Mouse (Mus musculus) intestine, embryonic 14.5 days (tissue): ENCODE measurements around the gene Gpc5. TPM values are rescaled to one million over a fixed set of nuclear protein-coding genes. Genes with fewer than 3 reads are reported as not detected.

Source experiments
- ATAC-seq: fragments of 200-750 bp; cut with Nextera tagmentation; replicated peaks from 2 replicates; pipeline ENCODE4 v1.8.0; 2017; ENCODE audit warnings: low read depth, moderate number of reproducible peaks, moderate TSS enrichment, moderate library complexity; ENCODE audit not compliant: low FRiP score, low TSS enrichment
- DNase-seq: peaks from one replicate; pipeline ENCODE4 v3.0.0-alpha.2; 2018; ENCODE audit warnings: low spot score
- H3K27ac ChIP-seq: fragments of 300-500 bp; sonication (generic); 2 replicates; pipeline ENCODE4 v1.5.1; 2014; ENCODE audit warnings: low read depth, mild to moderate bottlenecking, control low read depth
- H3K27me3 ChIP-seq: fragments of 300-500 bp; sonication (generic); replicated peaks from 2 replicates; pipeline ENCODE4 v1.6.1; 2014; ENCODE audit warnings: low read length, control low read depth; ENCODE audit not compliant: control insufficient read depth, insufficient read depth
- H3K36me3 ChIP-seq: fragments of 300-500 bp; sonication (generic); 2 replicates; pipeline ENCODE4 v1.6.1; 2014; ENCODE audit warnings: low read length, control low read depth; ENCODE audit not compliant: control insufficient read depth, insufficient read depth
- H3K4me1 ChIP-seq: fragments of 300-500 bp; sonication (generic); replicated peaks from 2 replicates; pipeline ENCODE4 v1.6.1; 2014; ENCODE audit warnings: low read length, control low read depth, mixed read lengths; ENCODE audit not compliant: control insufficient read depth, insufficient read depth
- H3K4me2 ChIP-seq: fragments of 300-500 bp; sonication (generic); 2 replicates; pipeline ENCODE4 v1.6.1; 2014; ENCODE audit warnings: low read length
- H3K4me3 ChIP-seq: fragments of 300-500 bp; sonication (generic); 2 replicates; pipeline ENCODE4 v1.5.1; 2014; ENCODE audit warnings: low read depth, low read length, control low read depth, mixed read lengths
- H3K9ac ChIP-seq: fragments of 300-500 bp; sonication (generic); 2 replicates; pipeline ENCODE4 v1.6.1; 2014; ENCODE audit warnings: mild to moderate bottlenecking, low read length
- H3K9me3 ChIP-seq: fragments of 300-500 bp; sonication (generic); 2 replicates; pipeline ENCODE4 v1.6.1; 2016; ENCODE audit warnings: low read length, control low read depth; ENCODE audit not compliant: control insufficient read depth
- WGBS: fragments of 180-500 bp; shearing (Covaris S2); extraction: QIAGEN DNeasy Blood & Tissue Kit; methylation state at CpG from one replicate; pipeline ENCODE4 v1.1.7; 2014; 5-methylcytosine and 5-hydroxymethylcytosine counted together
- polyA plus RNA-seq: library from polyadenylated mRNA; unstranded; fragments of >200 nt; fragmentation: Nextera tagmentation; extraction: Ambion mirVana; gene quantifications from 2 replicates; pipeline ENCODE4 v1.2.1, GENCODE M21; 2014

Gpc5 gene
- polyA plus RNA-seq, 1 experiment from 2014 or later = 0.24 TPM

GRCm38 (mm10) chr14:115979233-115979632 is 887.2 kb downstream of the Gpc5 start:
- H3K4me3 ChIP-seq = no peak overlapping the region

GRCm38 (mm10) chr14:115990764-115991163 is 898.7 kb downstream of the Gpc5 start:
- no peak overlapping the region for H3K27ac ChIP-seq
- H3K4me2 ChIP-seq = no peak overlapping the region
- H3K9me3 ChIP-seq = no peaks in the 10 kb centered on the region
- H3K4me3 ChIP-seq = no peak overlapping the region
- H3K27me3 ChIP-seq = no peaks in the 10 kb centered on the region
- 63% methylated on average over 2 of the region's 2 CpGs for WGBS
- DNase-seq (no peak), ATAC-seq (no peak)
- no peaks in the 10 kb centered on the region for H3K36me3 ChIP-seq
- H3K9ac ChIP-seq = no peak overlapping the region
- no peaks in the 10 kb centered on the region for H3K4me1 ChIP-seq

More at GRCm38 (mm10) chr14:115979233-115979632, 887.2 kb downstream of the Gpc5 start:
- H3K27ac ChIP-seq = no peak overlapping the region
- WGBS = 62% methylated on average over 2 of the region's 2 CpGs
- no peak overlapping the region for H3K4me2 ChIP-seq
- no peaks in the 10 kb centered on the region for H3K36me3 ChIP-seq
- no peaks in the 10 kb centered on the region for H3K4me1 ChIP-seq
- no peaks in the 10 kb centered on the region for H3K27me3 ChIP-seq
- ATAC-seq (no peak), DNase-seq (no peak)
- no peak overlapping the region for H3K9ac ChIP-seq
- H3K9me3 ChIP-seq = no peaks in the 10 kb centered on the region

- Histone ChIP-seq H3K9me3 (no peaks in the 10 kb centered on the region), H3K4me2 (no peak overlapping the region), H3K27ac (no peak overlapping the region), H3K9ac (no peak overlapping the region), H3K4me3 (no peak overlapping the region), H3K27me3 (no peaks in the 10 kb centered on the region), H3K36me3 (no peaks in the 10 kb centered on the region), H3K4me1 (no peaks in the 10 kb centered on the region)
- ATAC-seq = no peak
- 42% methylated on average over 5 of the region's 5 CpGs for WGBS
- DNase-seq = no peak
Measured at GRCm38 (mm10) chr14:115993520-115994106, 901.6 kb downstream of the Gpc5 start.

- H3K9me3 ChIP-seq = no peaks in the 10 kb centered on the region
- H3K9ac ChIP-seq = no peak overlapping the region
- DNase-seq (no peak), ATAC-seq (no peak)
- 32% methylated on average over 4 of the region's 4 CpGs for WGBS
- no peak overlapping the region for H3K4me3 ChIP-seq
- no peaks in the 10 kb centered on the region for H3K36me3 ChIP-seq
- H3K27me3 ChIP-seq = no peaks in the 10 kb centered on the region
- H3K4me1 ChIP-seq = no peaks in the 10 kb centered on the region
- no peak overlapping the region for H3K4me2 ChIP-seq
- H3K27ac ChIP-seq = no peak overlapping the region
Measured at GRCm38 (mm10) chr14:115998931-115999330, 906.9 kb downstream of the Gpc5 start.

- H3K9me3 ChIP-seq = no peaks in the 10 kb centered on the region
- no peak overlapping the region for H3K9ac ChIP-seq
Measured at GRCm38 (mm10) chr14:116087010-116087409, 995.0 kb downstream of the Gpc5 start.

GRCm38 (mm10) chr14:116127943-116128342 is 1035.9 kb downstream of the Gpc5 start:
- WGBS = 78% methylated on average over 1 of the region's 1 CpGs
- Histone ChIP-seq H3K9me3 (no peaks in the 10 kb centered on the region), H3K4me1 (no peaks in the 10 kb centered on the region), H3K4me2 (no peak overlapping the region), H3K9ac (no peak overlapping the region), H3K27me3 (no peaks in the 10 kb centered on the region), H3K27ac (no peak overlapping the region), H3K36me3 (no peaks in the 10 kb centered on the region), H3K4me3 (no peak overlapping the region)
- no peak for ATAC-seq
- DNase-seq = no peak

More at GRCm38 (mm10) chr14:116087010-116087409, 995.0 kb downstream of the Gpc5 start:
- Histone ChIP-seq H3K4me2 (no peak overlapping the region), H3K4me1 (no peaks in the 10 kb centered on the region), H3K27ac (no peak overlapping the region), H3K4me3 (no peak overlapping the region), H3K27me3 (no peaks in the 10 kb centered on the region), H3K36me3 (no peaks in the 10 kb centered on the region)
- no peak for ATAC-seq
- WGBS = 55% methylated on average over 4 of the region's 4 CpGs
- DNase-seq = no peak

- Histone ChIP-seq H3K4me1 (no peaks in the 10 kb centered on the region), H3K4me2 (no peak overlapping the region), H3K27me3 (no peaks in the 10 kb centered on the region), H3K9ac (no peak overlapping the region), H3K9me3 (no peaks in the 10 kb centered on the region), H3K4me3 (no peak overlapping the region), H3K36me3 (no peaks in the 10 kb centered on the region), H3K27ac (no peak overlapping the region)
- ATAC-seq = no peak
- no peak for DNase-seq
- WGBS = 75% methylated on average over 5 of the region's 5 CpGs
Measured at GRCm38 (mm10) chr14:116137330-116137729, 1045.3 kb downstream of the Gpc5 start.

GRCm38 (mm10) chr14:116137772-116138171 is 1045.8 kb downstream of the Gpc5 start:
- no peaks in the 10 kb centered on the region for H3K36me3 ChIP-seq
- H3K27ac ChIP-seq = no peak overlapping the region
- H3K4me3 ChIP-seq = no peak overlapping the region
- ATAC-seq = no peak
- no peaks in the 10 kb centered on the region for H3K9me3 ChIP-seq
- no peak overlapping the region for H3K4me2 ChIP-seq
- H3K27me3 ChIP-seq = no peaks in the 10 kb centered on the region
- H3K4me1 ChIP-seq = no peaks in the 10 kb centered on the region
- H3K9ac ChIP-seq = no peak overlapping the region
- WGBS = 79% methylated on average over 1 of the region's 1 CpGs
- no peak for DNase-seq

GRCm38 (mm10) chr14:116162586-116162985 is 1070.6 kb downstream of the Gpc5 start:
- no peaks in the 10 kb centered on the region for H3K36me3 ChIP-seq
- no peak overlapping the region for H3K4me3 ChIP-seq
- WGBS = 80% methylated on average over 2 of the region's 2 CpGs
- no peak overlapping the region for H3K27ac ChIP-seq
- H3K4me1 ChIP-seq = no peaks in the 10 kb centered on the region
- H3K27me3 ChIP-seq = no peaks in the 10 kb centered on the region
- no peak overlapping the region for H3K9ac ChIP-seq
- H3K4me2 ChIP-seq = no peak overlapping the region
- no peak for DNase-seq
- no peak for ATAC-seq
- H3K9me3 ChIP-seq = no peaks in the 10 kb centered on the region
